Mouse (Mus musculus) testis, postnatal 10 days (tissue): ENCODE measurements around the gene Scd2.

Source experiments
- DNase-seq: peaks from one replicate; pipeline ENCODE4 v3.0.0; 2021; ENCODE audit warnings: low spot score

Gene Scd2

GRCm38 (mm10) chr19:44297068-44297760 is 3.7 kb downstream of the Scd2 start:
- no peak for DNase-seq

- no peak for DNase-seq
Measured at GRCm38 (mm10) chr19:44297862-44298261, 4.4 kb downstream of the Scd2 start.

GRCm38 (mm10) chr19:44299078-44299477 is 5.6 kb downstream of the Scd2 start:
- DNase-seq = no peak

DNA sequence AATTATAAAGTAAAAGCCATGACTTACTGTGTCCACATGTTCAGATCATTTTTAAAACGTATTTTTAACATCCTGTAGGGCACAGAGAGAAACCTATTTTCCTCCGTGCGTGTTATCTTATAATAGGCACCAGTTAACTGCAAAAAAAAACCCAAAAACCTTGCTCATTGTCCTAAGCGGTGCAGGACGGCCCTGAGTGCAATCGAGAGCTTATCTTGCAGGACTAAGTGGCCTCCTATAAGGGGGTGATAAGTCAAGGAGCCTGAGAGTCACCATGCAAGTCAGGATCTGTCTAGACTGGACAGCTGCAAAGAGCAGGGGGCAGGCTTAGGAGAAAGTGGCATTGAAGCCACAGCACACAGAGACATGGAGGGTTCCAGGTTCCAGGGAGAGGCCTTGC is 6.4 kb downstream of the Scd2 start:
- no peak for DNase-seq

DNA sequence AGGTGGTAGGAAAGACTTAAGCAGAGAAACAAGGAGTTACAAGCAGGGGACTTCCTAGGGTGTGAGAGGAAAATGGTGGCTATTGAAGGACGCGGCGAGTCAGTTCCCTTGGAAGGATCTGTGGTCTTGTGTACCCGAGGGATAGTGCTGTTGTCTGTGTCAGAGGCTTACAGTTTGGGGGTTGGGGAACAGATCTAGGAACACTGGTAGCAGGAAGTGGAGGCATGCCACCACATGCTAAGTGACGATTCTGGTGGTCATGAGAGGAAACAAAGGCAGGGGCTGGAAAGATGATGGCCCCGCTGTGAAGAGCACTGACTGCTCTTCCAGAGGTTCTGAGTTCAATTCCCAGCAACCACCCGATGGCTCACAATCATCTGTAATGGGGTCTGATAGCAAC is 7.0 kb downstream of the Scd2 start:
- DNase-seq = no peak

- DNase-seq = peak; percentile 60
Measured at GRCm38 (mm10) chr19:44301176-44301575, 7.7 kb downstream of the Scd2 start.

DNA sequence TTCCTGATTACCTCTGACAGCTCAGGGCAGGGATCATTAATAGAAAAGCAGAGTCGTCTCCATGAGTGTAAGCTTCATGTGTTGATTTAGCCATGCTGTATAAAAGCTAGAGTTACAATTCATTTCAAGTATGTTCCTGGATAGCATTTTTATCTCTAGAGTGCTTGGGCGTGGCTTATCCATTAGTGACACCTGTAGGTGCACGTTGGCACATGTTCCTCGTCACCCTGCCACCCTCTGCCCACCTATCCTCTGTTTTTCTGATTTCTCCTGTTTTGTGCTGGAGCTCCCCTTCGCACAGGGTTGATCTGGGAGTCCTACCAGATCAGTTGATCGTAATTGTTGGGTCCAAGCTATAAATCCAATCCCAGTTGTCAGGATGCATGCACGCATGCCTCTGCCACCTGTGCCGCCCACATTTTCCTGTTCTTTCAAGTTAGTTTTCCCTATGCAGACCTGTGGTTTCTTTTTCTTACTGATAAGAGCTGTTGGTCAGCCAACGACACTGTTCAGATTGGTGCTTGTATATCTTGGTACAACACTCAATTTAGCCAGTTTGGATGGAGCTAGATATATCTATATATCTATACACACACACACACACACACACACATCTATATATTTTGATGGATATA is 8.3 kb downstream of the Scd2 start:
- peak; percentile 29 for DNase-seq

- DNase-seq = peak; percentile 39
Measured at GRCm38 (mm10) chr19:44302901-44303300, 9.4 kb downstream of the Scd2 start.

DNA sequence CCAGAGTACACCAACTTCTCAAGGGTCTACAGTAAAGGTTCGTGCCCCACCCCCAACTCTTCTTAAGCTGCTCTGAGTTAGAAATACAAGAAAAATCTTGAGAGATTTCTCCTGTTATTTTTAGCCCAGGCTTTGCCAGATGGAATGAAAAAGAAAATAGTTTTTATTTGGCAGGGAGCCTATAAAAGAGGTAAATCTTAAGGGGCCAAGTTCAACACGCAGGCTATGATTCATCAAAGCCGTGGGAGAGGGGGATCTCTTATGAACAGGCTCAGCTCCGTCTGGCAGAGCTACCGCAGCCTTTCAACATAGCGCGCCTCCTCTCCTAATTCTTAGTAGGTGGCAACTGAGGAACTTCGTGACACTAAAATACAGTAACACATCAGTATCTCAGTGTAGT is 10.0 kb downstream of the Scd2 start:
- DNase-seq = peak; percentile 40

DNA sequence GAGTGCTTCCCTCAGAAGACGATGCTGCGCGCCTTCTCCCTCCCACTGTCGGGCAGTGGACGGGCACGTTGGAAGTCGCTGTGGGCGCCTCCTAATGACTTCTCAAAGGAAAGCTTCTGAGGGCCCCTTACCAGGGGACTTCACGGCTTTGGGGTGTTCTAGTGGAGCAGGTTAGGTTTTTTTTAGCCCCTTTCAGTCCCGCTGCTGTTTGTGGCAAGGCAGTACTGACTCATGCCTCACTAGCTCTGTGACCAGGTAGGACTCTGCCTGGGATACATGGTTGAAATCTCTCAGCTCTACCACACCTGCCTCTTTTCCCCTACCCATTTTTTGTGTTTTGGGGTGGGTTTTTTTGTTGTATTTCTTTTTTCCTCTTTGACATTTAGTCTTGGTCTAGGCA is 10.9 kb downstream of the Scd2 start:
- peak; percentile 40 for DNase-seq

DNA sequence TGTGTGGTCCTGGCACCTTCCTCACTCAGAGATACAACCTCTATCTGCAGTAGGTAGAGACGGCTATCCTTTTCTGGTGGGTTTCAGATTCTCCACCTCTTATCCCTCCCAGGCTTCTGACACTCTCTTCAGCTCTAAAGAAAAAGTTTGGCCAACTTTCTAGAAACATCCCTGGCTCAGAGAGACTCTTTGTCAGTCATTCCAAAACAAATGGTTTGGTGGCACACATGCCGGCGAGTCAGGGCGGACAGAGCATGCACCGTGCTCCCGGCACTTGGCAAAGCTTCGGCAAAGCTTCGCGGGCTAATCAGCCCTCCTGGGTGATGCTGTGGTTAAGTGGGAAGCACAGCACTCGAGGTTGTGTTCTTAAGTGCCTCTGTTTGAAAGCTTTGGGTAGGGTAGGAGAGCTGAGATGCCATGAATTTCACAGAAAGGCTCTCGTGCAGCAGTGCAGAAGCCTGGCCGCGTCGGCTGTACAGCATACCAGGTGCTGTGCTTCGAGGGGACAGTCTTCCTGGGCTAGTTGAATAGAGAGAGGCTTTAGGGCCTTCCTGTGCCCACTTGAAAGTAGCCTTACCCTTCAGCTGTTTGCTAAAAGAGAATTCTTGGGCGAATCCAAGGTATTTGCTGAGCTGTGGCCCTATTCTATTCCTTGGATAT is 11.5 kb downstream of the Scd2 start:
- peak; percentile 42 for DNase-seq

- DNase-seq = peak; percentile 37
Measured at GRCm38 (mm10) chr19:44305701-44306100, 12.2 kb downstream of the Scd2 start.

DNA sequence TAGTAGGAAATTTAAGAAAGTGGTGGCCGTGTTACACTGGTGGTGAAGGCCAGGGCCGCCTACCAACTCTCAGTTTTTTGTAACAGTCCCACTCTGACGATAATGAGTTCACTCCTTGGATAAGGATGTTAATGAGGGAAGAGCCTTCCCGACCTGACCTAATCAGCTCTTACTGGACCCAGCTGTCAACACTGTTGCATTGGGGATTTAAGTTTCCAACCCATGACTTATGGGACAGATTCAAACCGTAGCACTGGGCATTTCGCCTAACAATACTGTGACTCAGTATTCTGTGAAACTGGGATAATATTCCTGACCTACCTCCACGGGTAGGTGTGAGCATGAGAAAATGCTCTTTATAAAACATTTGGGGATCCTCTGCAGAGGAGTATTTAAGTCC is 12.7 kb downstream of the Scd2 start:
- peak; percentile 32 for DNase-seq

DNA sequence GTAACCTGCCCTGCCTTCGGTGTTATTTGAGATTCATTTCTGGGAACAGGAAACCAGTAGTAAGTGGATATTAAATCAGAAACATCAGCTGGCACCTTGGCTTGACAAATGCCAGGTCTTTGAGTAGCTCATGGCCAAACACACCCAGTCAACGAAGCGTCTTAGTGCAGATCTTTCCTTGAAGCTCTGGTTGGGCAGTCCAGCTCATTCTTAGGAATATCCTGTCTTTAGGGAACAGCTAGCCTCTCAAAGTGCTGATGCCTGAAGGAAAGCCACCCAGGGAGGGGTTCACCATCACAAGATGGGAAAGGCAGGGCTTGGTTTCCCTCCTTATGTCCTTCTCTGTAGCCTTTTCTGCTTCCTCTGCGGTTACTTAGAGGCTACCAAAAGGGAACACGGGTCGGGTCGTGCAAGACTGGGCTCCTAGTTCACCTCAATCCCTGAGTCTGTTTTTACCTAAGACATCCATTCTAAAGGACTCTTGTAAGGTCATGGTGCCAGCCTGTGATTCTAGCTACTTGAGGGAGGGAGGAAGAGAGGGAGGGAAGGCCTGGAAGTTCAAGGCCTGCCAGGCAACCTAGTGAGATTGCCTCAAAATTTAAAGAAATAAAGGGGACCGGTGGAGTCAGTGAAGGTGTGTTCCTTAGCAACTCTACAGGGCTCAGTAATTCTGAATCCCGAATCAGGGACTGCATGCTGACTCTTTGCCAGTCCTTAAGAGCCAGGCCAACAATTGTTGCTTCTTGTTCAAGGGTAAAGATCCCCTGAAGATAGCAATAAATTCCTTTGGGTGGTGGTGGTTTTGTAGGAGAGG is 13.8 kb downstream of the Scd2 start:
- peak; percentile 38 for DNase-seq

DNA sequence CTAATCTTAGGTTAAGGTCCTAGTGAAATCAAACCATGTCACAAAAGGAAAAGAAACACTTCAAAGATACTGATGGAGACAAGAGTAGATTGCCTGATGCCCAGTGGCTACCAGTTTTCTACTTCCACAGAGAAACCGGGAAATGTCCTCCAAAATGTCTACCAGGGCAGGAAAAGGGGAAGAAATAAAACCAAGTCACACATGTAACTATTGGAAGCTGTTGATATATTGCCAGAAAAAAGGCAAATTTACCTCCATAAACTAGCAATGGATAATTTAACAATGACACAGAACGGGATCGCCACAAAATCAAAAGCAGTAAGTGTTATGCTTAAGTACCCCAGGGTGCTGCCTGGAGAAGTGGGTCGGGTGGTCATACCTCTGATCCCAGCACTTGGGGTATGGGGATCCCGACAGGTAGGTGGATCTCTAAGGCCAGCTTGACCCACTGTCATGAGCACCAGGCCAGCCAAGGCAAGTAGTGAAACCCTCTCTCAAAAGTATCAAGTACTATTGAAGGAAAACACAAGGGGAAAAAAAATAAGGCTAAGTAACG is 14.5 kb downstream of the Scd2 start:
- DNase-seq = peak; percentile 40

DNA sequence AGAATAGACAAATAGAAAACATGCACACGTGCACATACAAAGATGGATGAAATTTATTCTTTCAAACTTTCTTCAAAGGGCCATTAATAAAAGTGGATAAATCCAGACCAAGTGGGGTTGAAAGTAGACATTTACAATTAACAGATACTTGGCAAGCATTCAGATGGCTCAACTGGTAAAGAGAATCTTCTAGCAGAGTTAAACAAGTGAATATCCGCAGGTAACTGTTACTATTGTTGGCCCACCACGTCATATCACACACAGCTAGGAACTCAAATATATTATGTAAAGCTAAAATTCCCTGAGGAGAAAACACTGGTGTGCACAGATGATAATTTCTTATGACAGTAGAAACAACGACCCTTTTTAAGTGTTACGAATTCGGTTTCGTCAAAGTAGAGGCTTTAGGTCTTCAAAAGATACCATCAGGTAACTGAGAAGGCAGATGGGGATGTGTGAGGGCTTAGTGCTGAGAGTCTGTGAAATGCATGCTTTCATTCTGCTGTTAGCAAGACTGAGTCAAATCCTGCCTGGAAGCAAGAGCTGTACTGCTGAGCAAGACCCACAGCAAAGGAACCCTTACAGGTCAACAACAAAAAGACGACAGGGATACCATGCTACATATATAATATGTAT is 15.3 kb downstream of the Scd2 start:
- no peak for DNase-seq

GRCm38 (mm10) chr19:44309351-44310154 is 16.1 kb downstream of the Scd2 start:
- peak; percentile 28 for DNase-seq

DNA sequence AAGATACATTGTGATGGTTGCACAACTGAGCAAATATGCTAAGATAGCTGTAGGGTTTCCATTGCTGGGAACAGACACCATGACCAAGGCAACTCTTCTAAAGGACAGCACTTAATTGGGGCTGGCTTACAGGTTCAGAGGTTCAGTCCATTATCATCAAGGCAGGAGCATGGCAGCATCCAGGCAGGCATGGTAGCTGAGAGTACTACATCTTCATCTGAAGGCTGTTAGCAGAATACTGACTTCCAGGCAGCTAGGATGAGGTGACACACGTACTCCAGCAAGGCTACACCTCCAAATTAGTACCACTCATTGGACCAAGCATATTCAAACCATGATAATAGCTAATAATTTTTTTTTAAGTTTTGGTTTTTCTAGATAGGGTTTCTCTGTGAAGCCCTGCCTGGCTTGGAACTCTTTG is 16.7 kb downstream of the Scd2 start:
- peak; percentile 18 for DNase-seq

DNA sequence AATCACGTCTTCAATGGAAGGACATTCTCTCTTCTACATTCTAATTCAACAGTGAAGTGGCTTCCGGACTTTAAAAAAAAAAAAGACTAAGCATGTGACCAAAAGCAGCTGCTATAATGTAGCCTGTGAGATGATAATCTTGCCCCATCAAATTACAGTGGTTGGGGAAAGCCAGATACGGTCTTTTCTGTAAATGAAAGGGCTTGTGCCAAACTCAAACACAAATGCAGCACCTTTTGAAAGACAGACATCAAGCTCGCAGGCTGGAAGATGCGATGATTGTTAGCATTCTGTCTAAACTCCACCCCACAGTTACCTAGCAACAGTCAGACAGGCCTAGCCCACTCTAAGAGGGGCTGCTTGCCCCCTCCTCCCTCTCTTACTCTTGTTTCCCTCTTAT is 17.3 kb downstream of the Scd2 start:
- DNase-seq = peak; percentile 14

DNA sequence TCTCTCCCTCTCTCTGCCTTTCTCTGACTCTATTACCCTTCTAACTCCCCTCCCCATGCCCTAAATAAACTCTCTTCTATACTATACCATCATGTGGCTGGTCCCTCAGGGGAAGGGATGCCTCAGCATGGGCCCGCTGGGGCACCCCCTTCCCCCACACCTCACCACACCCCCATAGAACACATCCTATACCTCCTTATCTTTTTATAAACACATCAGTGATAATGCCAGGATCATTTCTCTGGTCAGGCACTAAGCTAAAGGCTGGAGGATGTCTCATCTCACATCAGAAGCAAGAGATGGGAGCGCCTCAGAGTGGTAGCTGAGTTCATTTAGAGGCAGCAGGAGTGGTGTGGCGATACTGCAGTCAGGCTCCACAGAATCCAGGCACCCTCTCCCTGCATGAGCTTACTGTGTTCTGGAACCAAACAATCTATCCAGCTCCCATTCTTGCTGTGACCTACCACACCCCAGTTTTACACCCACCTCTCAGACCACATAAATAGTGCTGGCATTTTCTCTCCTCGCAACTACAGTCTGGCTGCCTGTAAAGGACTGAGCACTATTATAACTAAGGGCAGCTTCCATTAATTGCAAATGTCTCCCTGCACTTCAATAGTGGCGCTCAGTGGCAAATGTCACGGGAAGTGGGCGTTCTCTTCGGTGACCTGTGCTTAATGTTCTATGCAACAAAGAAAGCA is 18.0 kb downstream of the Scd2 start:
- peak; percentile 41 for DNase-seq
